Comparison of ENCODE assay signal across 8 mouse cellular contexts in the genomic region with DNA sequence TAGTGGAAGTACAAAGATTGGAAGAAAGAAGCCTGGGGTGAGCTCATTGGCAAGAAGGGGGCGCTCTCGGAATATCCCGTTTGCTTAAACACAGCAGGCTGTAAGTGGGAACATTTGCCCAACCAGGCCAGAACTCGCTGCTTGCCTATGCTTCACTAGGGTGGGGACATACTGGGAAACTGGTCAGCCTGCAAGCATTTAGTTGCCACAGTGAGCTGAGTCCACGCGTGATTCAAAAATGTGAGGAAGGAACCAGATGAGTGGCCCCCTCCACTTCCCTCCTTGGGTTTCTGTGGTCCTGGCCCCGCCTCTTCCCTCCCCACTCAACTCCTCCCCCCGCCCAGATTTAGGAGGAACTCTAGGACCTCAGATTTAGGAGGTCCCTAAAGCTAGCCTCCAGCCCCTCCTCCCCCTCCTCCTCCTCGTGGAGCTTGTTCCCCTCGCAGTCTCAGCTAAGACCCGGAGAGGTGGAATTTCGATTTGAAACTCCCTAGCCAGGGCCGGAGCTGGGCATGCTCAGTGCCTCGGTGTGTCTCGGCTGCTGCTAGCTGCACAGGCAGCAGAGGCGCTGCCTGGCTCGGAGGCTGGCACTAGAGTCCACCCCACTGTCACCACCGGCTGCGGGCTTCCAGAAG. TPM values are rescaled to one million over a fixed set of nuclear protein-coding genes. Genes with fewer than 3 reads are reported as not detected.
DNase-seq lines count a peak whose midpoint lies in the region; ATAC-seq lines count a peak whose summit lies in the region.
"Had no signal": no experiment of that assay in that cellular context is flagged by ENCODE, and none has a peak within 500 bp of the region (broad histone marks: within the 10 kb centered on the region; RNA-seq: fewer than 3 reads in every experiment).

A gene (plus strand): TSS at position 369 of the 635 bp plus-strand sequence.

- H3K27ac ChIP-seq in kidney, embryonic 15.5 days, result no peak within 1 kb of the TSS
- H3K27ac ChIP-seq in limb, embryonic 12.5 days, result no peak within 1 kb of the TSS
- H3K27ac ChIP-seq in midbrain, embryonic 12.5 days (replicated peaks), result peak within 1 kb of the TSS; percentile 30; the same call in 1 of the 2 replicates
- H3K27ac ChIP-seq in stomach, embryonic 16.5 days (ENCODE audit: low read length), result no peak within 1 kb of the TSS
- H3K27ac ChIP-seq: macrophage had no signal

- no peaks in the 10 kb centered on the region for H3K36me3 ChIP-seq in kidney, embryonic 15.5 days
- no peaks in the 10 kb centered on the region for H3K36me3 ChIP-seq in limb, embryonic 12.5 days
- H3K36me3 ChIP-seq in midbrain, embryonic 12.5 days, result no peaks in the 10 kb centered on the region
- H3K36me3 ChIP-seq in stomach, embryonic 16.5 days (ENCODE audit: control insufficient read depth, insufficient read depth, low read length), result no peaks in the 10 kb centered on the region

- DNase-seq in adrenal gland, postnatal 25 days, result peak; percentile 25
- peak; percentile 88 for DNase-seq in embryo, embryonic 10 days (ENCODE audit: low spot score)
- peak; percentile 24 for DNase-seq in gastrocnemius, postnatal 14 days

- H3K27me3 ChIP-seq in kidney, embryonic 15.5 days, result peaks cover 10% of the 10 kb centered on the region
- H3K27me3 ChIP-seq in limb, embryonic 12.5 days, result peaks cover 20% of the 10 kb centered on the region
- peaks cover 5% of the 10 kb centered on the region for H3K27me3 ChIP-seq in midbrain, embryonic 12.5 days
- H3K27me3 ChIP-seq in stomach, embryonic 16.5 days (ENCODE audit: control insufficient read depth, insufficient read depth, low read length), result no peaks in the 10 kb centered on the region; the same call in 1 of the 2 replicates

- peak within 1 kb of the TSS; percentile 69 for H3K4me2 ChIP-seq in kidney, embryonic 15.5 days
- H3K4me2 ChIP-seq in limb, embryonic 12.5 days, result peak within 1 kb of the TSS; percentile 63
- peak within 1 kb of the TSS; percentile 91 for H3K4me2 ChIP-seq in midbrain, embryonic 12.5 days (replicated peaks)
- peak within 1 kb of the TSS; percentile 55 for H3K4me2 ChIP-seq in stomach, embryonic 16.5 days (ENCODE audit: low read depth, low read length)

- intact Hi-C loops in gastrocnemius, postnatal 14 days (cut with DNase I; ENCODE audit: low total_unique reads), result no loop called here

- no peaks in the 10 kb centered on the region for H3K9me3 ChIP-seq in kidney, embryonic 15.5 days (replicated peaks)
- H3K9me3 ChIP-seq in limb, embryonic 12.5 days, result no peaks in the 10 kb centered on the region
- no peaks in the 10 kb centered on the region for H3K9me3 ChIP-seq in midbrain, embryonic 12.5 days
- H3K9me3 ChIP-seq in stomach, embryonic 16.5 days (replicated peaks; ENCODE audit: control insufficient read depth, low read length), result no peaks in the 10 kb centered on the region

- peak within 1 kb of the TSS; percentile 39 for H3K4me3 ChIP-seq in kidney, embryonic 15.5 days (replicated peaks)
- peak within 1 kb of the TSS; percentile 39 for H3K4me3 ChIP-seq in limb, embryonic 12.5 days (replicated peaks)
- H3K4me3 ChIP-seq in midbrain, embryonic 12.5 days, result peak within 1 kb of the TSS; percentile 60
- H3K4me3 ChIP-seq in stomach, embryonic 16.5 days (replicated peaks; ENCODE audit: low read length), result peak within 1 kb of the TSS; percentile 37

- ATAC-seq in kidney, embryonic 15.5 days (replicated peaks; ENCODE audit: low FRiP score), result peak; percentile 94
- peak; percentile 95 for ATAC-seq in limb, embryonic 12.5 days (ENCODE audit: insufficient number of reproducible peaks, insufficient read depth, low FRiP score, low TSS enrichment, low read depth)
- ATAC-seq in midbrain, embryonic 12.5 days (ENCODE audit: low FRiP score, low read depth), result peak; percentile 96
- peak; percentile 79 for ATAC-seq in stomach, embryonic 16.5 days (ENCODE audit: insufficient read depth, low FRiP score)

- H3K4me1 ChIP-seq in kidney, embryonic 15.5 days, result peaks cover 24% of the 10 kb centered on the region
- 0 out of 2 replicates have a peak, but pooled peaks cover 15% of the 10 kb centered on the region for H3K4me1 ChIP-seq in limb, embryonic 12.5 days (replicated peaks)
- H3K4me1 ChIP-seq in midbrain, embryonic 12.5 days, result peaks cover 17% of the 10 kb centered on the region
- peaks cover 17% of the 10 kb centered on the region for H3K4me1 ChIP-seq in stomach, embryonic 16.5 days (ENCODE audit: control insufficient read depth, insufficient read depth, low read length)

- no peak within 1 kb of the TSS for H3K9ac ChIP-seq in kidney, embryonic 15.5 days
- H3K9ac ChIP-seq in limb, embryonic 12.5 days (replicated peaks), result no peak within 1 kb of the TSS
- peak within 1 kb of the TSS; percentile 65 for H3K9ac ChIP-seq in midbrain, embryonic 12.5 days (replicated peaks)
- H3K9ac ChIP-seq in stomach, embryonic 16.5 days (ENCODE audit: low read length), result no peak within 1 kb of the TSS; the same call in 1 of the 2 replicates

- WGBS in kidney, embryonic 15.5 days, result under 1% methylated on average over 19 of the region's 19 CpGs
- under 1% methylated on average over 19 of the region's 19 CpGs for WGBS in limb, embryonic 12.5 days
- under 1% methylated on average over 19 of the region's 19 CpGs for WGBS in midbrain, embryonic 12.5 days
- WGBS in stomach, embryonic 16.5 days, result 0% methylated on average over 19 of the region's 19 CpGs

RNA-seq across cellular contexts. Expression of the gene that starts here (rescaled TPM):
- total RNA-seq in adrenal gland, postnatal 25 days (2021), result 2.7 and 5.0 TPM in 2 replicates
- total RNA-seq in gastrocnemius, postnatal 14 days (2021), result under 1 TPM; 0.68 to 0.71 TPM
- polyA plus RNA-seq in kidney, embryonic 15.5 days (2015; fragmentation: Nextera tagmentation; extraction: Ambion mirVana), result 0.76 and 1.5 TPM in 2 replicates
- 0.22 and 0.92 TPM in 2 replicates for polyA plus RNA-seq in limb, embryonic 12.5 days (2016; fragmentation: Nextera tagmentation; extraction: Ambion mirVana)
- 5.5 and 5.8 TPM in 2 replicates for polyA plus RNA-seq in midbrain, embryonic 12.5 days (2016; fragmentation: Nextera tagmentation; extraction: Ambion mirVana)
- 2.3 and 2.8 TPM in 2 replicates for polyA plus RNA-seq in stomach, embryonic 16.5 days (2015; fragmentation: Nextera tagmentation; extraction: Ambion mirVana)
- polyA plus RNA-seq: macrophage had no signal

Comparison
In these comparisons a context has a peak if more than half of its experiments do, and no peak if none do; other contexts are left out.
1. Peak in DNase-seq in gastrocnemius, postnatal 14 days; RNA of the gene not detected or under 1 TPM.
2. Peak in ATAC-seq, H3K4me3 ChIP-seq and H3K4me2 ChIP-seq in limb, embryonic 12.5 days; RNA of the gene not detected or under 1 TPM.
3. DNase-seq: peak in every context shown above with its lines; median percentile 88 in embryo, embryonic 10 days; 25 in adrenal gland, postnatal 25 days; 24 in gastrocnemius, postnatal 14 days.